Mouse (Mus musculus): Measurements from ENCODE around the gene Kcnn1.
"Not testable (repeated sequence)": the region's sequence is repeated elsewhere in the genome, so short reads cannot be mapped to it uniquely, and the experiment has no call there.

Gene Kcnn1

DNA sequence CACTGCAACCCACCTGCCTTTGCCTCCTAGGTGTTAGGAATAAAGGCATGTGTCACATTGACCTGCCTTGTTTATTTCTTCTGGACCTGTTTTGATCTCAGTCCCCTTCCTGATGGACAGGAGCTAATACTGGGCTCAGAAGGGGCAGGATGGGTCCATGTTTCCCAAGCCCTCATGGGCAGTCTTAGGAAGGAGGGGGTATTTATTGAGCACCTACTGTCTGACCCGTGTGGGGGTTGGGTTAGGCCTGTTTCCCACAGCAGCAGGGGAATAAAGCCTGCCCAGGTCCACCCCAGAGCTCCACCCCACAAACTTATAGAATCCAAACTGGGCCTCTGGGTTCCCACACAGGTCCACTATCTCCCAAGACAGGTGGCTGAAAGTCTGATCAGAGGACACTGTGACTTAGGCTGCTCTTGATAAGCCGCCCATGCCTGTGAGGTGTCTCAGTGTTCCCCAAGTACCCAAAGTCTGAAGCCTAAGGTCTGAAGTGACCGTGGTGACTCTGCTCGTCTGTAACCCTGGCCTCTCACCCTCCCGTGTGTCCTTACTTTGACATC lies 19.8 kb downstream of the Kcnn1 start:
- DNase-seq (ENCODE audit: low read depth in 1 of 2, low spot score in 2 of 2), result no peak

DNA sequence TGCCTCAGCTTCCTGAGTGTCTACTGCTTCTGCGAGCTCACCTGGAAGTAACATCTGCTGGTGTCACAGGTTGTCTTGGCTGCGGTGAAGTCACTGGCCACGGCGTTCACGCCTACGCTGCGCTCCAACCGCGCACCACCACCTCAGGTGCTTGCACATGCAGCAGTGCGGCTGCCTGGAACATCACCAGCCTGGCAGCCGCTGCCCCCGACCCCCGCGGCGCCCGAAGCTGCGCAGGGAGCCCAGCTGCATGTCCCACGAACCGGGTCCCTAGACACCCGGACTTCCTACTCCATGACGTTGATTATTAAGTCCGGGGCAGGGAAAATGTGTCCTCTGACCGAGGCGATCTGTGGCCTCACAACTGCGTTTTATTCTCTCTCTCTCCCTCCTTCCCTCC lies 20.6 kb downstream of the Kcnn1 start:
- DNase-seq (ENCODE audit: low read depth in 1 of 2, low spot score in 2 of 2), result no peak

DNA sequence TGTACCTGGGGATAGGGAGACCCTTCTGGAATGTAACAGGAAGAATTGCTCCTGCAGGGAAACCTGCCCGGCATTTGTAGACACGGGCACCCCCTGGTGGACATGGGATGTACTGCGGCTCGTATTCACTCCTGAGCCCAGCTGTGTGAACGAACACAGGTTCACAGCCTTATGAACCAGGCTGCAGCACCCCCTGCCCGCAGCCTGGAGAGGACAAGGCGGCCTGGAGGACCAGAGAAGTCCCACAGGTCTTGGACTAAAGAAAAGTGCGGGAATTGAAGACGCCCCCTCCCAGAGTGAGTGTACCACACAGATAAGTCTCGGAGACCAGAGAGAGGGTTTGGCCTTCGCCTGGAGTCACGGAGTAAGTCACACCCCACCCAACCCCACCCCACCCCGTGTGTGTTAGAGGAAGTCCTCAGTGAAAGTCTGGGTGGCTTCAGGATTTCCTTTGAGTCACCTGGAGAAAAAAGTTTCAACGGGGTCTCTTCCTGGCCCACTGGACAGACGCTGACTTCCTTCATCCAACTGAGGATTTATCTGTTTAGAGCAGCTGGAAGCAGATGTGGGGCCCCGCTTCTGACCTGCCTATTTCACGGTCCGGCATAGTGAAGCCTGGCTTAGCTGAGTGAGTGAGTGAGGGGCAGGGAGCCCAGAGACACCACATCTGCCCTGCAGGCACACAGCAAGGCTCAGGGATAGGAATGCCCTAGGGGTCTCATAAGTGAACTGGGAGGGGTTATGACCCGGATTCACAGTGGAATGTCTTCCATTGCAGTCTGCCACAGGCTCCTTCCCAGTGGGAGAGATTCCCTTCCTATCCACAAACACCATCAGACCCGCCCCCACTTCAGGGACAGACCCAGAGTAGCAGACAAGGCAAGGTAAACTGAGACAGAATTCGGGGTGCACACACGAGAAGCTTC lies 21.6 kb downstream of the Kcnn1 start:
- peak; percentile 74 to 84 for DNase-seq (ENCODE audit: low read depth in 1 of 2, low spot score in 2 of 2)

DNA sequence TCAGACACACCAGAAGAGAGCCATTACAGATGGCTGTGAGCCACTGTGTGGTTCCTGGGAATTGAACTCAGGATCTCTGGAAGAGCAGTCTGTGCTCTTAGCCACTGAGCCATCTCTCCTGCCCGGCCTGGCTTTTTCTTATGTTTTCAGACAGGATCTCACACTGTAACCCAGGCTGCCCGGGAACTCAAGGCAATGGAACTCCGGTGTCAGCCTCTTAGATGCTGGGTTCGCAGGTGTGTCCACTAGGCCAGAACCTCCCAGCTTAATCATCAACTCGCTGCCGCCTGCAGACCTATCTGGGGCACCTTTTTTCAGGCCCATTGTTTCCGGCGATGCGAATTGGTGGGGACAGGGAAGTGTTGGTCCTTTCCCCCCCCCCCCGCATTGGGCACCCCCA lies 22.5 kb downstream of the Kcnn1 start:
- no peak for DNase-seq (ENCODE audit: low read depth in 1 of 2, low spot score in 2 of 2)

DNA sequence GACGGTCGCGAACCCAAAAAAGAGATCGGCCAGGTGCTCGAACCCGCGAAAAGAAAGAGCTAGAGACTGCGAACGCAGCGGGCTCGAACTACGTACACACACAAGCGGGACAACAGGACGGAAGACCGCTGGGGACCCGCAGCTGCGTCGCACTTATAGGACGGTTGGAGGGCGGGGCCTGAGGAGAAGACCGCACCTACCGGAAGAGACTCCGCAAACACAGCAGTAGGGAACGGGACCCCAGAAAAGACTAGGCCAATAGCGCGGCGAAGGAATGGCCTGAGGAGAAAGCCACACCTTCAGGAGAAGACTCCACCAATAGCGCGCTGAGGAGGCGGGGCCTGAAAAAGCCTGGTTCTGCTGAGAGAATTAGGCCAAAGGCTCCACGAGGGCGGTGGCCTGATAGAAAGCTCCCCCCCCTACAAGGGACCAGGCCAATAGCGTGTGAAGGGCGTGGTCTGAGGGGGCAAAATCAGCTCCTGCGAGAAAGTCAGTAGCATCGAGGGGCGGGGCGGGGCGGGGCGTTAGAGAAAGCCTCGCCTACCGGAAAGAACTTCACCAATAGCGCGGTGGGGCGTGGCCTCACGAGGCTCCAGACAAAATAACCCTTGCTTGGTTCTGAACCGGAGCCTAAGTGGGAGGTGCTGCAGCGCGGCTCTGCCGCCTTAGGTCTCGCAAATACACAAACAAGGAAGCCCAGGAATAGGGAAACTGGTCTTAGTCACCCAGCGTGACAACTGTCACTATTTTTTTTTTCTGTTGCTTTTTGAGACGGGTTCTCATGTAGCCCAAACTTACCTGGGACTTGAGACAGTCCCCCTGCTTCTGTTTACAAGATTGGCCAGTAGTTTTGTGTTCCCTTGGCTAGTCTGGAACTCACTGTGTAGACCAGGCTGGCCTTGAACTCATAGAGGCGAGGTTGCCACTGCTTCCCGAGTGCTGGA lies 23.4 kb downstream of the Kcnn1 start, which contains the start of gene Arrdc2:
Arrdc2 (minus strand) TSS at position 313 of the 944 bp plus-strand sequence.
- DNase-seq (ENCODE audit: low read depth in 1 of 2, low spot score in 2 of 2), result peak; percentile 98 to 99

DNA sequence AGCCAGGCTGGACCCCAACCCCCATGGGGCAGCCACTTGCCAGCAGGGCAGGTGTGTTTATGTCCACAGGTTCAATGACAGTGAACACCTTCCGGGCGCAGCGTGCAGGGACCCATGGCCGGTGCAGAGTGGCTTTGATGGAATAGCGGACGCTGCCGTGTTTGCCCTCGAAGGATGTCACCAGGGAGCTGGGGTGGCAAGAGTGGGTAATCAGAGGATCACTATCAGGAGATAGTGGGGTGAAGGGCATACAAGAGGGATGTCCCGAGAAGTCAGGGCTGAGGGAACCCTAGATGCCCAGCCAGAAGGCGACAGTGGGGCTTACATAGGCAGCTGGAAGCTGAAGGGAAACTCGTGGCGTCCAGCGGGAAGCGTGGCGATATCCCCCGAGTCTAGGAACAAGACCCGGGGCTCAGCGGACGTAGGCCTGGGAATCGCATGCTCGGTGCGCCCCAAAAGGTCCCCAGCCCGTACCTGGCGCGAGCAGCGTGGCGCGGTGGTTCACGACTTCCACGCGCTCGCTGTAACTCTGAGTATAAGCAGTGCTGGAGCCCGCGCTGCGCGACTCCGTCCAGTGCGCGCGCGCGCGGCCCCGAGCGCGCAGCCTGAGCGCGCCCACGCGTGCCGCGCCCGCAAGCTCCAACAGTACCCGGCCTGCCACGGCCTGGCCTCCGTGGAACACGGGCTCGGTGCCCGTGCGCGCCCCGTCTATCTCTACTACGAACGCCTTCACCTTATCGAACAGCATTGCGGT lies 24.2 kb downstream of the Kcnn1 start:
- DNase-seq (ENCODE audit: low read depth in 1 of 2, low spot score in 2 of 2), result no peak

DNA sequence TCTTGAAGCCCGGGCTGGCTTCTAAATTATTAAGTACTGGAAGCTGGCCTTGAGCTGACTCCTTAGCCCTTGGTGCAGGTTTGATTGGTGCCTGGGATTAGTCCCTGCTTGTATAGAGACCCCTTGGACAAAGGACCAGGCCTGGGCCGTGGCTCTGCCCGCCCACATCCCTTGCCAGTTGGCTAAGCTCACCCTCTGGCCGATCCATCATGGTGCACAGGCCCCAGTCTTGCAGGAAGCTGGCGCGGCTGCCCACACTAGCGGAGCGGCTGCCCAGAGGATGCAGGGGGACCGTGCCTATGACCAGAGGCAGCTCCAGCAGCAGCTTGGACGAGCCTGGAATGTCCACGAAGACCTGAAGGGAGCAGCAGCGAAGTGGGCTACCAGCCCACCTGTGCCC lies 26.4 kb downstream of the Kcnn1 start:
- no peak for DNase-seq (ENCODE audit: low read depth in 1 of 2, low spot score in 2 of 2)

DNA sequence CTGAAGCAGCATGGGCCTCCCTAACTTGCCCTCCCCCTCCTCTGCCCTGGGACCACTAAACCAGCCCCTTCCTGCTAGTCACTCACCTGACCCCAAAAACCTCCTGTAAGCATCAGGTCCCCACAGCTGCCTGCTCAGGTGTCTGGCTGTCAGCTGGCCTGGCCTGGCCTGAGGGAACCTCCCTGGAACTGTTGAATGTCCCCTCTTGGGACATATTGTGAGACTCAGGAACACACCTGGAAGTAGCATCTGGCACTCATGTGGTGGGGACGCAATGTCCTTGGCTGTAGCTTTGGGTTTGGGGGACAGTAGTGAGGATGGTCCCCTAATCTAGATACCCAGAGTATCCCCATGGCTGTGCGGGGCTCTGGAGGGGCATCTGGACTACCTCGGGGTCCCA lies 29.0 kb downstream of the Kcnn1 start:
- no peak for DNase-seq (ENCODE audit: low read depth in 1 of 2, low spot score in 2 of 2)

DNA sequence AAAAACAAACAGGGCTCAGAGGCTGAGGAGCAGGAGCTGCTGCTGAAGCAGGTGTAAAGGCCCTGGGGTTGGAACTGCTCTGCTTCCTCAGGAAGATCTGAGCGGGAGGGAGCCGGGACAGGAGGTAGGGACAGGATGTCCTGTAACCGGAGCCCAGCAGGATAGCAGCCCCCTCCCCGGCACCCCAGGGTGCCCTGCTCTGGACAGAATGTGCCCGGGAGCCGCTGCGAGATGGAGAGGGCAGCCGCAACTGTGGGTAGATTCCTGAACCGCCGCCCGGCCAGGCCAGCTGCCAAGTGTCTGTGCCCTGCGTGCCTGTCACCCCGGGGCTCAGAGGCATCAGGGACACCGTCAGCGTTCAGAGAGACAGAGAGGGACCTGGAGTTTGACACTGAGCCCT lies 29.5 kb downstream of the Kcnn1 start:
- no peak for DNase-seq (ENCODE audit: low read depth in 1 of 2, low spot score in 2 of 2)

DNA sequence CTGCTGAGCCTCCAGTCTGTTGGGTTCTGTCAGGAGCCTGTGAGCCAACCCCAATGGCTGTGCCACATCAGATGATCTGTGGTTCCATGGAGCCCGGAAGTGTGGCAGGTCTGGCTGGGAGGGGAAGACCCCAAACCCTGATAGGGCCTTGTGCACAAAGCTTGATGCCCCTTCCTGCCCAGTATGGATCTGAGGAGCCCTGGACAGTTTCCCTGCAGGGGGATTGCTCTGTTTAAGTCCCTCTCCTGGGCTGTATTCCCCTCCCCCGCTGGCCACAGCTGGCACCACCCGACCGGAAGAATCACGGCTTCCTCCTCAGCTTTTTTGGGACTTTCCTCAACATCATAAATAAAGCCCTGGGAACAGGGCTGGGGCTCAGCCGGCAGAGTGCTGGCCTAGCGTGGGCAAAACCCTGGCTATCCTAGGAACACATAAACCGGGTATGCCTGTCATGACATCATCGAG lies 30.0 kb downstream of the Kcnn1 start:
- peak; percentile 23 to 76 for DNase-seq (ENCODE audit: low read depth in 1 of 2, low spot score in 2 of 2)

DNA sequence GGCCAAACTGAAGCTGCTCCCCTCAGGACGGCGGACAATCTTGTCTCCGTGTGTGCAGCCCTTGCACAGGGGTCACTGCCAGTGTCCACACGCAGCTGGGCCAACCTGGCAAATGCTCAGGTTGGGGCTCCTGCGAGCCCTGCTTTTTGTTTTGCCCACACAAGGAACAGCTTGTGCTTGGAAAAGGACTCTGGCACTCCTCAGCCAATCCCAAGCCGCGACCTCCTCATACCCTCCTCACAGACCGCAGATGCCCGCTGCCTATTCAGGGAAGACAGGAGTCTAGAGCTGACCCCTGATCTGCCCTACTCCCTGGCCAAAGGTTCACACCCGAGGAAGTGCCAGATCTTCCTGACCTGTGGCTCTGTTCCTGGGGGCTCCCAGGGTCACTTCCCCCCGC lies 30.7 kb downstream of the Kcnn1 start:
- DNase-seq (ENCODE audit: low read depth in 1 of 2, low spot score in 2 of 2), result no peak

DNA sequence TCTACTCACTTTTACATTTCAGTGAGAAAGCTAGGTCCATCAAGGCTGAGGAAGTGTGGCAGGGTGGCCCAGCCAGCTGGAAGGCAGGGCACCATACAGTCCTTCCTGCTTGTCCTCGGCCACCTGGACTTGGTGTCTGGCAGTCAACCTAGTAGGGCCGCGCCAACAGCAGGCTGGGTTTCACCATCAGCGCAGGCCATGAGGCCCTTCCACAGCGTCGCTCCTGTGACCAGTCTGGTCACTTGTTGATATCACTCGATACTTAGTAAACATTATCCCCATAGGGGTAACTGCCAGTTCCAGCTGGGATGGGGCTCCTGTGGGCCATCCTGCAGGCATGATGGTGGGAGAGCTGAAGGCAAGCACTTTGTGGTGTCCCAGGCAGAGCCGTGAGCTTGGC lies 31.5 kb downstream of the Kcnn1 start:
- DNase-seq (ENCODE audit: low read depth in 1 of 2, low spot score in 2 of 2), result no peak

DNA sequence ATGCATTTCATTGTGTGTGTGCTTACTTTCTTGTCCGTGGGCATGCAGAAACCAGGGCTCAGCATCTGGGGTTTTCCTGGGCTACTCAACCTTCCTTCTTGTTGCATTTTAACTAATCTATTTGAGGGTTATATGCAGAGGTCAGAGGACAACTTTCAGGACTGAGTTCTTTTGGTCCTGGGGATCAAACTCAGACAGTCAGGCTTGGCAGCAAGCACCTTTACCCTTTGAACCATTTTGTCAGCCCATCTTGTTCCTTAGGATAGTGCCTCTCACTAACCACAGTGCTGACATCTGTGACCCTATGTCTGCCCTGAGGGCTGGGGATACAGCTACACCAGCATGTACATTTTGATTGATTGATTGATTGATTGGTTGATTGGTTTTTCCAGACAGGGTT lies 35.3 kb downstream of the Kcnn1 start:
- no peak for DNase-seq (ENCODE audit: low read depth in 1 of 2, low spot score in 2 of 2)

DNA sequence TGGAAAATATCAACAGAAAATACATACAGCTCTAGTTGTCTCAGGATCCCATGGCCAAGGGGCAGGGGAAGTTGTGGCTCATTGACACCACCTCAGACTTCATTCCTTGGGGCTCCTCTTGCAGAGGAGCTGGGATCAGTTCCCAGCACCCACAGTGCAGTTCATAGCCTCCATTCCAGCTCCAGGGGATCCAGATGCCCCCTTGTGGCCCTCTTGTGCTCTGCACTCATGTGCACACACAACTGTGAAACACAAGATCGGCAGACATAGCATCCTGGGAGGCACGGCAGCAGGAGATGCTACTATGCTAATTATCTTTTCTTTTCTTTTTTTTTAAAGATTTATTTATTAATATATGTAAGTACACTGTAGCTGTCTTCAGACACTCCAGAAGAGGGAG lies 36.0 kb downstream of the Kcnn1 start:
- DNase-seq (ENCODE audit: low read depth in 1 of 2, low spot score in 2 of 2), result no peak

DNA sequence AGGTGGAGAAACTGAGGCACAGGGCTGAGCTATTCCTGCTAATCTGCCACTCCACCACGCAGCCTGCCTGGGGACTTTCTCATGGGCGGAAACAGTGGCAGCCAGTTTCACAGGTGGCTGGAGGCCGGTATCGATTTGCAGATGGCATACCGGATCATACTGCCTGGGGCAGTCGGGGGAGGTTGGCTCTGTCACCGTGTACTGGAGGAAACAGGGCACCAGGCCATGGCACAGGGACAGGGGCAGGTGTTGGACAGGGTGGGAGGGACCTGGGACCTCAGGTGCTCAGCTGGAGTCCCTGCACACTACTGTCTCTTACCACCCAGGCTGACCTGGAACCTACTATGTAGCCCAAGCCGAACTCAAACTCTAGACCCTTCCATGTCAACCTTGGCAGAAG lies 37.2 kb downstream of the Kcnn1 start:
- DNase-seq (ENCODE audit: low read depth in 1 of 2, low spot score in 2 of 2), result no peak

DNA sequence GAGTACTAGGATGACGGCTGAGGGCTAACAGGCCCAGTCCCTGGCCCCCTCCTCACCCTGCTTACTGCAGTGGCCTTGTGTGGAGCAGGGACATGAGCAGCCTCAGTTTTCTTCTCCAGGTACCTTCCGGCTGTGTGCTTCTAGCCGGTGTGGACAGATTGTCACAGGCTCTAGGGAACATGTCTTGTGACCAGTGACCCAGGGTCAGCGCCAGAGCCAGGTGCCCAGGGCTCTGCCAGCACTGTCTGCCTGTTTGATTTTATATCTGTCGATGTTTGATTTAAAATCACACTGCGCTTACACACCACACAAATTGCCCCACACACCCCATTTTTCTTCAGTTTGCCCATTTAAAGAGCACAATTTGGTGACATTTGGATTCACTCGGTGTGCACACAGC lies 39.3 kb downstream of the Kcnn1 start:
- DNase-seq (ENCODE audit: low read depth in 1 of 2, low spot score in 2 of 2), result no peak

DNA sequence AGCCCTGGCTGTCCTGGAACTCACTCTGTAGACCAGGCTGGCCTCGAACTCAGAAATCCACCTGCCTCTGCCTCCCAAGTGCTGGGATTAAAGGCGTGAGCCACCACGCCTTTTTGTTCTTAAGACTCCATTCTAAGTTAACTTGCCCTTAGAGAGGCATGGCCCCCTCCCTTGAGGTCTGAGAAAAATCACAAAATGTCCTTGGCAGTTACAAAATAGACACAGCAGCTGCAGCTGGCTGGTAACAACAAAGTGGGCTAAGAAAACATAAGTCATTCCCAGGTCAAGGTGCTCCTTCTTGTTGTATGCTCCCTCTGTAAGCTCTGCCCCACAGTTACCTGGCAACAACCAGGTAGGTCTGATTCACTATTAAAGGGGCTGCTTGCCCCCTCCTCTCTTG lies 40.5 kb downstream of the Kcnn1 start:
- not testable (repeated sequence) for DNase-seq (ENCODE audit: low read depth in 1 of 2, low spot score in 2 of 2)

DNA sequence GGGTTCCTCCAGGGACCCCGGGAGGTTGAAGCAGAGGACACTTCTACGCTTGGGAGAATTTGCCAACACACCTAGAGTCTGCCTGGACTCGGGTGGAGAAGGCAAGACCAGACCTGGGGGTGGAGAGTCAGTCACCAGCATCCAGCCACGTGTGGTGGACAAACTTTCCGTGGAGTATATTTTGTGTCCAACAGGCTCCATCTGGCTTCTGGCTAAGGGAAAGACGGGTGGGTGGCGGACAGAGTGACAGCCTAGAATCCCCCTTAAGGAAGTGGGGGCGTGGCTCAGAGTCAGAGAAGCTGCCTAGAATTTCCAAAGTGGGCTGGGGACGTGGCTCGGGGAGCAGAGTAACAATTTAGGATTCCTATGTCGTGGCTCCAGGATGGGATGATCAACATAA lies 41.1 kb downstream of the Kcnn1 start:
- DNase-seq (ENCODE audit: low read depth in 1 of 2, low spot score in 2 of 2), result no peak

DNA sequence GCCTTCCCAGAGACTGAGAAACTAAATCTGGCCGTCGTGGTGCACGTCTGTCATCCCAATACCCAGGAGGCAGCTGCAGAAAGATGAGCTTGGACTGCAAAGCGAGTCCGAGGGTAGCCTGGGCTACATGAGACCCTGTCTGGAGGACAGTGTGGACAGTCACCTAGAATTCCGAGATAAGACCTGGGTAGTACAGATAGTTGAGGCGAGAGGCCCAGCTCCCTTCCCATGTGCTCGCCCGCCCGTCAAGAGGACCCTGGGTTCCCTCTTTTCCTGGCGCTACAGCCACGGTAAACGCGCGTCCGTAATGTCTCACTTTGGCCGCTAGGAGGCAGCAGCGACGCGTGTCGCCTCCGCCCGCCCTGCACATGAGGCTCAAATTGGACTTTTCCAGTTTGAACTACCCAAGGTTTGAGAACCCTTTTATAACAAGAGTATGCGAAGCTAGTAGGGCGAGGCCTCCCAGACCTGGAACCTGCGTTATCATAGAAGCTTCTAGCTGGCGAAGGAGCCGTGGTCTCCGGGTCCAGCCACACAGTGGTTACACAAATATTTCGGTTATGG lies 41.6 kb downstream of the Kcnn1 start:
- peak in 1 of 2 experiments; percentile 62 for DNase-seq (ENCODE audit: low read depth in 1 of 2, low spot score in 2 of 2)

Measured in monocyte, adult 2 months (primary cell).